Mouse (Mus musculus): ENCODE results near the gene 4933415A04Rik.
A peak's percentile ranks its signal among the peaks of the same experiment; 100 is the strongest.

4933415A04Rik gene

GRCm38 (mm10) chr11:43575061-43575375 is 11.8 kb upstream of the 4933415A04Rik start:
- no peak for DNase-seq (ENCODE audit: low spot score in 2 of 2)

GRCm38 (mm10) chr11:43575376-43576151 is 11.3 kb upstream of the 4933415A04Rik start:
- DNase-seq (ENCODE audit: low spot score in 2 of 2) = no peak

- no peak for DNase-seq (ENCODE audit: low spot score in 2 of 2)
These were observed 8.9 kb upstream of the 4933415A04Rik start for GRCm38 (mm10) chr11:43577713-43578478.

- DNase-seq (ENCODE audit: low spot score in 2 of 2) = no peak
These were observed 1.4 kb upstream of the 4933415A04Rik start for GRCm38 (mm10) chr11:43585211-43586005.

GRCm38 (mm10) chr11:43589530-43590072 is 2.8 kb downstream of the 4933415A04Rik start:
- no peak for DNase-seq (ENCODE audit: low spot score in 2 of 2)

GRCm38 (mm10) chr11:43601440-43601839 is 14.6 kb downstream of the 4933415A04Rik start, which contains the start of gene Fabp6:
TSS of gene Fabp6 (minus strand) at chr11:43601540.
- no peak for DNase-seq (ENCODE audit: low spot score in 2 of 2)

- DNase-seq (ENCODE audit: low spot score in 2 of 2) = no peak
These were observed 17.4 kb downstream of the 4933415A04Rik start for GRCm38 (mm10) chr11:43604207-43604606.

- no peak for DNase-seq (ENCODE audit: low spot score in 2 of 2)
These were observed 18.1 kb downstream of the 4933415A04Rik start for GRCm38 (mm10) chr11:43604891-43605290.

GRCm38 (mm10) chr11:43605859-43606258 is 19.0 kb downstream of the 4933415A04Rik start:
- no peak for DNase-seq (ENCODE audit: low spot score in 2 of 2)

- no peak for DNase-seq (ENCODE audit: low spot score in 2 of 2)
These were observed 21.6 kb downstream of the 4933415A04Rik start for GRCm38 (mm10) chr11:43608440-43608839.

GRCm38 (mm10) chr11:43610006-43610661 is 23.3 kb downstream of the 4933415A04Rik start:
- no peak for DNase-seq (ENCODE audit: low spot score in 2 of 2)

GRCm38 (mm10) chr11:43610662-43611033 is 23.8 kb downstream of the 4933415A04Rik start:
- DNase-seq (ENCODE audit: low spot score in 2 of 2) = no peak

- DNase-seq (ENCODE audit: low spot score in 2 of 2) = peak; percentile 58 to 81
These were observed 26.1 kb downstream of the 4933415A04Rik start for GRCm38 (mm10) chr11:43612834-43613488.

GRCm38 (mm10) chr11:43617924-43618323 is 31.1 kb downstream of the 4933415A04Rik start:
- DNase-seq (ENCODE audit: low spot score in 2 of 2) = peak in 1 of 2 experiments; percentile 49

GRCm38 (mm10) chr11:43618403-43618802 is 31.6 kb downstream of the 4933415A04Rik start:
- no peak for DNase-seq (ENCODE audit: low spot score in 2 of 2)

GRCm38 (mm10) chr11:43621769-43622168 is 34.9 kb downstream of the 4933415A04Rik start:
- DNase-seq (ENCODE audit: low spot score in 2 of 2) = no peak

- no peak for DNase-seq (ENCODE audit: low spot score in 2 of 2)
These were observed 37.5 kb downstream of the 4933415A04Rik start for GRCm38 (mm10) chr11:43624341-43624740.

- peak; percentile 48 to 67 for DNase-seq (ENCODE audit: low spot score in 2 of 2)
These were observed 39.6 kb downstream of the 4933415A04Rik start for GRCm38 (mm10) chr11:43626300-43626926.

- DNase-seq (ENCODE audit: low spot score in 2 of 2) = no peak
These were observed 40.2 kb downstream of the 4933415A04Rik start for GRCm38 (mm10) chr11:43626927-43627645.

GRCm38 (mm10) chr11:43631645-43632044 is 44.8 kb downstream of the 4933415A04Rik start:
- DNase-seq (ENCODE audit: low spot score in 2 of 2) = no peak

Measured in urinary bladder, postnatal 4 days (tissue).